Mouse (Mus musculus) cerebellum, adult 8-10 months (tissue): ENCODE results near the gene Gm3336.

Source experiments
- DNase-seq: peaks from one replicate; pipeline ENCODE4 v3.0.0; 2022

Gene Gm3336

GRCm38 (mm10) chr8:70719796-70720270 is 1.5 kb downstream of the Gm3336 start:
- DNase-seq = no peak

- peak; percentile 85 for DNase-seq
Measured at GRCm38 (mm10) chr8:70720739-70721138, 2.4 kb downstream of the Gm3336 start.

- DNase-seq = no peak
Measured at GRCm38 (mm10) chr8:70721601-70722000, 3.3 kb downstream of the Gm3336 start.

- no peak for DNase-seq
Measured at GRCm38 (mm10) chr8:70723486-70724210, 5.3 kb downstream of the Gm3336 start, which contains the start of gene Pde4c. Gene Pde4c (plus strand): TSS chr8:70723720.

- no peak for DNase-seq
Measured at GRCm38 (mm10) chr8:70724216-70724615, 5.9 kb downstream of the Gm3336 start.

- no peak for DNase-seq
Measured at GRCm38 (mm10) chr8:70725792-70726447, 7.6 kb downstream of the Gm3336 start.

- no peak for DNase-seq
Measured at GRCm38 (mm10) chr8:70726721-70727120, 8.4 kb downstream of the Gm3336 start.

- DNase-seq = no peak
Measured at GRCm38 (mm10) chr8:70729808-70730475, 11.6 kb downstream of the Gm3336 start.

GRCm38 (mm10) chr8:70730956-70731355 is 12.6 kb downstream of the Gm3336 start:
- DNase-seq = no peak

GRCm38 (mm10) chr8:70737705-70738104 is 19.4 kb downstream of the Gm3336 start:
- no peak for DNase-seq

- DNase-seq = no peak
Measured at GRCm38 (mm10) chr8:70738211-70738610, 19.9 kb downstream of the Gm3336 start.

GRCm38 (mm10) chr8:70741661-70742060 is 23.3 kb downstream of the Gm3336 start:
- DNase-seq = no peak

- DNase-seq = no peak
Measured at GRCm38 (mm10) chr8:70742176-70742575, 23.8 kb downstream of the Gm3336 start.

GRCm38 (mm10) chr8:70742981-70743655 is 24.8 kb downstream of the Gm3336 start:
- no peak for DNase-seq

- peak; percentile 42 for DNase-seq
Measured at GRCm38 (mm10) chr8:70743656-70744590, 25.6 kb downstream of the Gm3336 start.

- no peak for DNase-seq
Measured at GRCm38 (mm10) chr8:70744806-70745205, 26.5 kb downstream of the Gm3336 start.

GRCm38 (mm10) chr8:70745691-70746220 is 27.4 kb downstream of the Gm3336 start:
- no peak for DNase-seq

- no peak for DNase-seq
Measured at GRCm38 (mm10) chr8:70746676-70747075, 28.3 kb downstream of the Gm3336 start.

- DNase-seq = no peak
Measured at GRCm38 (mm10) chr8:70747211-70747890, 29.0 kb downstream of the Gm3336 start.

- DNase-seq = no peak
Measured at GRCm38 (mm10) chr8:70748246-70749096, 30.1 kb downstream of the Gm3336 start.
